Mouse (Mus musculus): ENCODE results near the gene Sln.

Sln gene

GRCm38 (mm10) chr9:53849864-53850263 is at the start of gene Sln:
TSS of gene Sln (plus strand) at chr9:53850164.
- no peak for DNase-seq (ENCODE audit: low read depth)

- DNase-seq (ENCODE audit: low read depth), result no peak
Observed at GRCm38 (mm10) chr9:53802921-53803320, 47.0 kb upstream of the Sln start.

- DNase-seq (ENCODE audit: low read depth), result no peak
Observed at GRCm38 (mm10) chr9:53806496-53807086, 43.4 kb upstream of the Sln start.

- DNase-seq (ENCODE audit: low read depth), result no peak
Observed at GRCm38 (mm10) chr9:53813418-53813817, 36.5 kb upstream of the Sln start.

GRCm38 (mm10) chr9:53818760-53819159 is 31.2 kb upstream of the Sln start:
- DNase-seq (ENCODE audit: low read depth), result peak; percentile 62

GRCm38 (mm10) chr9:53825318-53825717 is 24.6 kb upstream of the Sln start:
- peak; percentile 44 for DNase-seq (ENCODE audit: low read depth)

GRCm38 (mm10) chr9:53829081-53829865 is 20.7 kb upstream of the Sln start:
- peak; percentile 67 for DNase-seq (ENCODE audit: low read depth)

GRCm38 (mm10) chr9:53829866-53830209 is 20.1 kb upstream of the Sln start:
- no peak for DNase-seq (ENCODE audit: low read depth)

- no peak for DNase-seq (ENCODE audit: low read depth)
Observed at GRCm38 (mm10) chr9:53835039-53835438, 14.9 kb upstream of the Sln start.

- DNase-seq (ENCODE audit: low read depth), result no peak
Observed at GRCm38 (mm10) chr9:53835976-53836375, 14.0 kb upstream of the Sln start.

- no peak for DNase-seq (ENCODE audit: low read depth)
Observed at GRCm38 (mm10) chr9:53838816-53839215, 11.1 kb upstream of the Sln start.

GRCm38 (mm10) chr9:53848548-53848947 is 1.4 kb upstream of the Sln start:
- no peak for DNase-seq (ENCODE audit: low read depth)

- no peak for DNase-seq (ENCODE audit: low read depth)
Observed at GRCm38 (mm10) chr9:53852158-53852557, 2.2 kb downstream of the Sln start.

GRCm38 (mm10) chr9:53853672-53854071 is 3.7 kb downstream of the Sln start:
- DNase-seq (ENCODE audit: low read depth), result no peak

GRCm38 (mm10) chr9:53854525-53854924 is 4.6 kb downstream of the Sln start:
- peak; percentile 4 for DNase-seq (ENCODE audit: low read depth)

- no peak for DNase-seq (ENCODE audit: low read depth)
Observed at GRCm38 (mm10) chr9:53857864-53858263, 7.9 kb downstream of the Sln start.

- DNase-seq (ENCODE audit: low read depth), result no peak
Observed at GRCm38 (mm10) chr9:53873239-53873638, 23.3 kb downstream of the Sln start.

GRCm38 (mm10) chr9:53877423-53877822 is 27.5 kb downstream of the Sln start:
- DNase-seq (ENCODE audit: low read depth), result no peak

- no peak for DNase-seq (ENCODE audit: low read depth)
Observed at GRCm38 (mm10) chr9:53883588-53884280, 33.8 kb downstream of the Sln start.

- DNase-seq (ENCODE audit: low read depth), result peak; percentile 13
Observed at GRCm38 (mm10) chr9:53890075-53890474, 40.1 kb downstream of the Sln start.

- DNase-seq (ENCODE audit: low read depth), result no peak
Observed at GRCm38 (mm10) chr9:53895827-53896226, 45.9 kb downstream of the Sln start.

GRCm38 (mm10) chr9:53899836-53900235 is 49.9 kb downstream of the Sln start:
- DNase-seq (ENCODE audit: low read depth), result no peak

- DNase-seq (ENCODE audit: low read depth), result no peak
Observed at GRCm38 (mm10) chr9:53903215-53903842, 53.4 kb downstream of the Sln start.
